Mouse (Mus musculus): ENCODE measurements at regions not wholly inside any gene's neighbourhood (a gene's known extent, or its start where the extent isn't known, plus 50 kb on each side); places are given as distances from the start of the nearest gene placed in this dataset.

DNA sequence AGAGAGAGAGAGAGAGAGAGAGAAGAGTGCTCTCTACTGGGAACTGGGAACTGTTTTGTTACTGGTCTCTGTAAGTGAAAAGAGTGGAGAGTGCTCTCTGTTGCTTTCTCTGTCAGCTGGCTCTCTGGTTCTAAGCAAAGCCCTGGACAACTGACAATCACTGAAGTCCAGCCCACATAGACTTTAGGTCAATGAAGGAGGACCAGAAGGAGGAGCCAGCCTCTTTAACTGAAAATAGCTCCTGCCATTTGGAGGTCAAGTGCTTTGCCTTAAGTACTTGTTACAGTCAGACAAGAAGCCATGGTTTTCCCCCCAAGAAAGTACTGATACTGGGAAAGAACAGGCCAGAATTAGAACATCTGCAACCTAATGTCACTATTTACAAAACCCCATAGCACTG, 232.5 kb upstream of the Usp24 start:
- TF ChIP-seq CTCF (IDR thresholded peaks at IDR 0.05; ENCODE audit: low read depth, low read length) (no peak), POLR2A (IDR thresholded peaks at IDR 0.05; ENCODE audit: extremely low read depth, insufficient read depth, low read length) (no peak)
